Mouse (Mus musculus) spleen, adult 10 weeks (tissue): ENCODE results near the gene Zfp524. TPM values are rescaled to one million over a fixed set of nuclear protein-coding genes. Genes with fewer than 3 reads are reported as not detected.

Experiments used
- polyA plus RNA-seq: library from polyadenylated mRNA; stranded (reverse); fragments of 350-450 nt; fragmentation: Illumina TruSeq; extraction: RNeasy Lipid Tissue Mini Kit (QIAGEN cat#74804); gene quantifications from one replicate; pipeline ENCODE4 v1.2.3, GENCODE M21; 2015; ENCODE audit warnings: low replicate concordance; ENCODE audit not compliant: insufficient read depth

The Zfp524 gene
- 1.5 TPM for polyA plus RNA-seq

GRCm38 (mm10) chr7:5014251-5015117 is at the start of gene Zfp524, which contains the start of gene Fiz1:
Gene Zfp524 (plus strand): TSS chr7:5014415.
Gene Fiz1 (minus strand): TSS chr7:5014697.

GRCm38 (mm10) chr7:4971068-4971467 is 43.1 kb upstream of the Zfp524 start, which contains the start of gene Sbk3:
Gene Sbk3 (minus strand): TSS chr7:4971168.

GRCm38 (mm10) chr7:4996003-4996895 is 18.0 kb upstream of the Zfp524 start, which contains the start of gene Zfp579:
Gene Zfp579 (minus strand): TSS chr7:4996158.

GRCm38 (mm10) chr7:5015118-5016001 is 1.1 kb downstream of the Zfp524 start, which contains the start of gene Gm44973:
Gene Gm44973 (plus strand): TSS chr7:5015496.

GRCm38 (mm10) chr7:5020000-5020681 is 5.9 kb downstream of the Zfp524 start, which contains the start of the genes Zfp865 and Ccdc106:
Gene Zfp865 (plus strand): TSS chr7:5020376.
Gene Ccdc106 (plus strand): TSS chr7:5020553.

GRCm38 (mm10) chr7:5033818-5034217 is 19.6 kb downstream of the Zfp524 start, which contains the start of gene 4632433K11Rik:
Gene 4632433K11Rik (plus strand): TSS chr7:5034118.

GRCm38 (mm10) chr7:5038109-5038732 is 24.0 kb downstream of the Zfp524 start, which contains the start of gene Zfp784:
Gene Zfp784 (minus strand): TSS chr7:5038446.

GRCm38 (mm10) chr7:5051193-5052192 is 37.3 kb downstream of the Zfp524 start, which contains the start of gene Zfp580:
Gene Zfp580 (plus strand): TSS chr7:5051538.

GRCm38 (mm10) chr7:5061774-5062359 is 47.7 kb downstream of the Zfp524 start, which contains the start of gene U2af2:
Gene U2af2 (plus strand): TSS chr7:5062143.

Other genes starting within 250 kb of the Zfp524 start
- not detected for gene Fam71e2, start 243.1 kb upstream of the Zfp524 start, polyA plus RNA-seq
- gene Il11, start 231.6 kb upstream of the Zfp524 start, polyA plus RNA-seq, result 0.11 TPM
- not detected for gene Tmem190, start 231.5 kb upstream of the Zfp524 start, polyA plus RNA-seq
- 1.6 TPM for gene Tmem238, start 224.8 kb upstream of the Zfp524 start, polyA plus RNA-seq
- 457 TPM for gene Rpl28, start 221.5 kb upstream of the Zfp524 start, polyA plus RNA-seq
- gene Ube2s, start 201.8 kb upstream of the Zfp524 start, polyA plus RNA-seq, result 78.0 TPM
- 0.07 TPM for gene Shisa7, start 169.7 kb upstream of the Zfp524 start, polyA plus RNA-seq
- gene Isoc2b, start 144.2 kb upstream of the Zfp524 start, polyA plus RNA-seq, result 9.3 TPM
- gene Isoc2a, start 137.3 kb upstream of the Zfp524 start, polyA plus RNA-seq, result 4.7 TPM
- gene Gm36210, start 107.9 kb upstream of the Zfp524 start, polyA plus RNA-seq, result not detected
- gene Zfp628, start 99.2 kb upstream of the Zfp524 start, polyA plus RNA-seq, result 1.1 TPM
- 2.1 TPM for gene Nat14, start 92.4 kb upstream of the Zfp524 start, polyA plus RNA-seq
- 1.2 TPM for gene Ssc5d, start 88.6 kb upstream of the Zfp524 start, polyA plus RNA-seq
- gene Sbk2, start 50.0 kb upstream of the Zfp524 start, polyA plus RNA-seq, result 0.76 TPM
- not detected for gene Sbk3, start 43.2 kb upstream of the Zfp524 start, polyA plus RNA-seq
- 38.0 TPM for gene Zfp579, start 18.3 kb upstream of the Zfp524 start, polyA plus RNA-seq
- gene Fiz1, start 282 bp downstream of the Zfp524 start, polyA plus RNA-seq, result 22.3 TPM
- gene Gm44973, start 1.1 kb downstream of the Zfp524 start, polyA plus RNA-seq, result 0.32 TPM
- gene Zfp865, start 6.0 kb downstream of the Zfp524 start, polyA plus RNA-seq, result 25.1 TPM
- not detected for gene Ccdc106, start 6.1 kb downstream of the Zfp524 start, polyA plus RNA-seq
- 3.0 TPM for gene 4632433K11Rik, start 19.7 kb downstream of the Zfp524 start, polyA plus RNA-seq
- 4.7 TPM for gene Zfp784, start 24.0 kb downstream of the Zfp524 start, polyA plus RNA-seq
- 2.7 TPM for gene Zfp580, start 37.1 kb downstream of the Zfp524 start, polyA plus RNA-seq
- 149 TPM for gene U2af2, start 47.7 kb downstream of the Zfp524 start, polyA plus RNA-seq
- 42.4 TPM for gene Epn1, start 65.8 kb downstream of the Zfp524 start, polyA plus RNA-seq
- not detected for gene Rfpl4, start 102.5 kb downstream of the Zfp524 start, polyA plus RNA-seq
- gene Rasl2-9, start 111.5 kb downstream of the Zfp524 start, polyA plus RNA-seq, result 1.2 TPM
- gene Vmn1r55, start 135.3 kb downstream of the Zfp524 start, polyA plus RNA-seq, result not detected
- gene Vmn1r56, start 182.3 kb downstream of the Zfp524 start, polyA plus RNA-seq, result not detected
- gene Vmn1r57, start 204.1 kb downstream of the Zfp524 start, polyA plus RNA-seq, result not detected